Mouse (Mus musculus) adrenal gland, adult 2 months (tissue): Measurements from ENCODE around the gene Zfp985. TPM values are rescaled to one million over a fixed set of nuclear protein-coding genes. Genes with fewer than 3 reads are reported as not detected.
A peak's percentile ranks its signal among the peaks of the same experiment; 100 is the strongest.
"Not testable (repeated sequence)": the region's sequence is repeated elsewhere in the genome, so short reads cannot be mapped to it uniquely, and the experiment has no call there.

Experiments
- DNase-seq: peaks from one replicate; pipeline ENCODE4 v3.0.0; 2021
- long read RNA-seq: library from polyadenylated mRNA; stranded (forward); transcript quantifications from one replicate; pipeline ENCODE4 v2.0.0, GENCODE M21; 2021
- polyA plus RNA-seq: library from polyadenylated mRNA; depleted of rRNA; stranded (reverse); fragments of >200 nt; gene quantifications from 2 replicates; pipeline ENCODE4 v1.2.3, GENCODE M21; 2012; rRNA removed
- total RNA-seq, 2 experiments: library from RNA; stranded (reverse); gene quantifications; 2 replicates each; pipeline ENCODE4 v1.2.3; 2021

The Zfp985 gene
- total RNA-seq, result under 1 TPM; 0.09 to 0.41 TPM
- polyA plus RNA-seq, result not detected in 2 replicates
- long read RNA-seq, result 0 reads

GRCm38 (mm10) chr4:147553071-147553470 lies at the start of gene Zfp985:
TSS of gene Zfp985 (plus strand) at chr4:147553277.
- not testable (repeated sequence) for DNase-seq

- DNase-seq, result no peak
Measured at GRCm38 (mm10) chr4:147509174-147509573, 43.9 kb upstream of the Zfp985 start.

- no peak for DNase-seq
Measured at GRCm38 (mm10) chr4:147518981-147519380, 34.1 kb upstream of the Zfp985 start.

- no peak for DNase-seq
Measured at GRCm38 (mm10) chr4:147520100-147520499, 33.0 kb upstream of the Zfp985 start.

- DNase-seq, result no peak
Measured at GRCm38 (mm10) chr4:147525125-147525524, 28.0 kb upstream of the Zfp985 start.

- no peak for DNase-seq
Measured at GRCm38 (mm10) chr4:147530366-147530765, 22.7 kb upstream of the Zfp985 start.

GRCm38 (mm10) chr4:147535916-147536315 lies 17.2 kb upstream of the Zfp985 start:
- DNase-seq, result not testable (repeated sequence)

GRCm38 (mm10) chr4:147537702-147538101 lies 15.4 kb upstream of the Zfp985 start:
- no peak for DNase-seq

- not testable (repeated sequence) for DNase-seq
Measured at GRCm38 (mm10) chr4:147539918-147540317, 13.2 kb upstream of the Zfp985 start, which contains the start of gene Gm16503. TSS of gene Gm16503 (plus strand) at chr4:147540218.

GRCm38 (mm10) chr4:147541105-147541504 lies 12.0 kb upstream of the Zfp985 start:
- no peak for DNase-seq

GRCm38 (mm10) chr4:147554361-147554760 lies 1.3 kb downstream of the Zfp985 start:
- not testable (repeated sequence) for DNase-seq

GRCm38 (mm10) chr4:147556921-147557320 lies 3.8 kb downstream of the Zfp985 start:
- not testable (repeated sequence) for DNase-seq

GRCm38 (mm10) chr4:147558011-147558410 lies 4.9 kb downstream of the Zfp985 start:
- not testable (repeated sequence) for DNase-seq

- DNase-seq, result peak; percentile 37
Measured at GRCm38 (mm10) chr4:147559096-147559495, 6.0 kb downstream of the Zfp985 start.

GRCm38 (mm10) chr4:147565426-147566220 lies 12.5 kb downstream of the Zfp985 start:
- DNase-seq, result no peak

GRCm38 (mm10) chr4:147571156-147571555 lies 18.1 kb downstream of the Zfp985 start:
- not testable (repeated sequence) for DNase-seq

- not testable (repeated sequence) for DNase-seq
Measured at GRCm38 (mm10) chr4:147579371-147579770, 26.3 kb downstream of the Zfp985 start.

- no peak for DNase-seq
Measured at GRCm38 (mm10) chr4:147586511-147587473, 33.7 kb downstream of the Zfp985 start.

- not testable (repeated sequence) for DNase-seq
Measured at GRCm38 (mm10) chr4:147594630-147595029, 41.6 kb downstream of the Zfp985 start.

GRCm38 (mm10) chr4:147597685-147598084 lies 44.6 kb downstream of the Zfp985 start:
- DNase-seq, result no peak

GRCm38 (mm10) chr4:147598831-147599230 lies 45.8 kb downstream of the Zfp985 start:
- DNase-seq, result no peak

GRCm38 (mm10) chr4:147601881-147602280 lies 48.8 kb downstream of the Zfp985 start:
- DNase-seq, result no peak
